9 mouse cellular contexts compared by ENCODE assay signal in genomic region chr15:7134454-7135052, GRCm38 (mm10). TPM values are rescaled to one million over a fixed set of nuclear protein-coding genes. Genes with fewer than 3 reads are reported as not detected.
DNase-seq lines count a peak whose midpoint lies in the region; ATAC-seq lines count a peak whose summit lies in the region.
"Had no signal": no experiment of that assay in that cellular context is flagged by ENCODE, and none has a peak within 500 bp of the region (broad histone marks: within the 10 kb centered on the region; RNA-seq: fewer than 3 reads in every experiment).

No protein-coding gene starts in this region.

- 0 out of 2 replicates have a peak, but pooled peaks cover 6% of the 10 kb centered on the region for H3K36me3 ChIP-seq in heart, embryonic 12.5 days
- H3K36me3 ChIP-seq: midbrain, embryonic 12.5 days had no signal

- 50% methylated on average over 11 of the region's 11 CpGs for WGBS in heart, embryonic 12.5 days

- H3K4me1 ChIP-seq in heart, embryonic 12.5 days (replicated peaks): peaks cover 40% of the 10 kb centered on the region

- no peak overlapping the region for H3K9ac ChIP-seq in heart, embryonic 12.5 days
- H3K9ac ChIP-seq: midbrain, embryonic 12.5 days had no signal

- H3K9me3 ChIP-seq in heart, embryonic 12.5 days (replicated peaks): no peaks in the 10 kb centered on the region
- H3K9me3 ChIP-seq: midbrain, embryonic 12.5 days had no signal

- no peak overlapping the region for H3K4me2 ChIP-seq in heart, embryonic 12.5 days
- H3K4me2 ChIP-seq: midbrain, embryonic 12.5 days had no signal

- no peak for ATAC-seq in heart, embryonic 12.5 days (ENCODE audit: insufficient number of reproducible peaks, low FRiP score)

- no peak overlapping the region for H3K4me3 ChIP-seq in heart, embryonic 12.5 days
- H3K4me3 ChIP-seq: midbrain, embryonic 12.5 days had no signal

- no peaks in the 10 kb centered on the region for H3K27me3 ChIP-seq in heart, embryonic 12.5 days (replicated peaks)

- H3K27ac ChIP-seq in heart, embryonic 12.5 days (ENCODE audit: poor library complexity, severe bottlenecking): no peak overlapping the region
- H3K27ac ChIP-seq: midbrain, embryonic 12.5 days had no signal

- DNase-seq in heart, adult 11 months: peak; percentile 94
- peak; percentile 27 for DNase-seq in right cerebral cortex, adult 18-20 months
- DNase-seq in right cerebral cortex, postnatal 14 days: no peak
- DNase-seq in forelimb bud, embryonic 11.5 days (ENCODE audit: low read depth, low spot score): peak; percentile 60
- DNase-seq in retina, postnatal 7 days (ENCODE audit: low read depth, low spot score): peak; percentile 60
- no peak for DNase-seq in spleen, postnatal 10 days (ENCODE audit: low spot score in 2 of 2)
- no peak for DNase-seq in cerebellum, adult 11 months

RNA-seq across cellular contexts. Expression of gene Lifr, which starts 44.1 kb away (rescaled TPM):
- 17.3 and 17.9 TPM in 2 replicates for polyA plus RNA-seq in heart, embryonic 12.5 days (2016; fragmentation: Nextera tagmentation; extraction: Ambion mirVana)

Comparison
In these comparisons a context has a peak if more than half of its experiments do, and no peak if none do; other contexts are left out.
1. DNase-seq: peak in heart, adult 11 months (single experiment), right cerebral cortex, adult 18-20 months (single experiment), forelimb bud, embryonic 11.5 days (single experiment) and retina, postnatal 7 days (single experiment); none in right cerebral cortex, postnatal 14 days (single experiment), spleen, postnatal 10 days (0 of 2) and cerebellum, adult 11 months (single experiment).